Mouse (Mus musculus): Measurements from ENCODE around the gene Plpp2.

DNA sequence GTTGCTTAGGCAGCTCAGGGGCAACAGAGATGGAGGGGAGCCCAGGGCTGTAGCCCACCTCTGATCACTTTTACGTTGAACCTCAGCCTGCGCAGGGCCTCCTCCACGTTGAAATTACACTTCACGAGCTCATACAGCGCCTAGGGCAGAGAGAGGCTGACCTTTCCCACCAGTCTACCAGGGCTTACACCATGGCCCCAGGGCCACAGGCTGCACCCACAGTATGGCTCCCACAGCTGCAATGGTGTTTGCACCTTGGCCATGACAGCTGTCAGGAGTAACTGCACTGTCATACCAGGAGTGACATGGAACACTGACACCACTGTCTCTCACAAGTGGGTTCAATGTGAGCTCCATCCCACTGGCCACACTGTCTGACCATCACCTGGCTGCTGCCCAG lies 11.0 kb upstream of the Plpp2 start:
- TF ChIP-seq CTCF (IDR thresholded peaks at IDR 0.05; ENCODE audit: extremely low read depth, insufficient read depth, low read length) (no peak), POLR2A (IDR thresholded peaks at IDR 0.05; ENCODE audit: extremely low read depth, insufficient read depth, low read length) (no peak)
